ENCODE assay signal across 9 mouse cellular contexts in genomic region chr10:7182555-7183170, GRCm38 (mm10). TPM values are rescaled to one million over a fixed set of nuclear protein-coding genes. Genes with fewer than 3 reads are reported as not detected.
DNase-seq lines count a peak whose midpoint lies in the region; ATAC-seq and TF ChIP-seq lines count a peak whose summit lies in the region.
"Had no signal": no experiment of that assay in that cellular context is flagged by ENCODE, and none has a peak within 500 bp of the region (broad histone marks: within the 10 kb centered on the region; RNA-seq: fewer than 3 reads in every experiment).

No protein-coding gene starts in this region.

- no peak overlapping the region for H3K4me2 ChIP-seq in hindbrain, postnatal 0 days (ENCODE audit: low read depth, low read length)
- 0 out of 2 replicates have a peak overlapping the region, but pooled peaks have one; percentile 14 for H3K4me2 ChIP-seq in neural tube, embryonic 12.5 days (replicated peaks)

- H3K27me3 ChIP-seq in hindbrain, postnatal 0 days (ENCODE audit: insufficient read depth, low read length): no peaks in the 10 kb centered on the region
- H3K27me3 ChIP-seq in neural tube, embryonic 12.5 days (replicated peaks): no peaks in the 10 kb centered on the region

- DNase-seq in kidney, adult 11 months: peak; percentile 26
- DNase-seq in kidney, adult 18-20 months: no peak
- peak; percentile 48 to 75 for DNase-seq in cerebellum, postnatal 14 days
- no peak for DNase-seq in hindbrain, postnatal 0 days (ENCODE audit: low spot score)
- DNase-seq in gastrocnemius, postnatal 14 days: no peak
- no peak for DNase-seq in right cerebral cortex, adult 2 months (ENCODE audit: low spot score in 2 of 2)
- DNase-seq in spleen, postnatal 10 days (ENCODE audit: low spot score in 2 of 2): no peak

- H3K9ac ChIP-seq in hindbrain, postnatal 0 days (replicated peaks; ENCODE audit: low read length): no peak overlapping the region
- no peak overlapping the region for H3K9ac ChIP-seq in neural tube, embryonic 12.5 days

- no peak for TF ChIP-seq CTCF in hindbrain, postnatal 0 days (IDR thresholded peaks at IDR 0.05; ENCODE audit: low read depth)

- 46% methylated on average over 12 of the region's 12 CpGs for WGBS in hindbrain, postnatal 0 days
- WGBS in neural tube, embryonic 12.5 days: 68% methylated on average over 12 of the region's 12 CpGs

- 0 out of 2 replicates have a peak, but pooled peaks have one; percentile 21 for ATAC-seq in hindbrain, postnatal 0 days
- no peak for ATAC-seq in neural tube, embryonic 12.5 days (ENCODE audit: low FRiP score, low read depth)

- H3K4me3 ChIP-seq in hindbrain, postnatal 0 days (ENCODE audit: low read length): no peak overlapping the region
- no peak overlapping the region for H3K4me3 ChIP-seq in neural tube, embryonic 12.5 days

- no peaks in the 10 kb centered on the region for H3K9me3 ChIP-seq in hindbrain, postnatal 0 days (ENCODE audit: low read length)
- H3K9me3 ChIP-seq in neural tube, embryonic 12.5 days: no peaks in the 10 kb centered on the region

- H3K36me3 ChIP-seq in hindbrain, postnatal 0 days (ENCODE audit: insufficient read depth, low read length): no peaks in the 10 kb centered on the region
- no peaks in the 10 kb centered on the region for H3K36me3 ChIP-seq in neural tube, embryonic 12.5 days

- no peaks in the 10 kb centered on the region for H3K4me1 ChIP-seq in hindbrain, postnatal 0 days (ENCODE audit: insufficient read depth, low read length)
- peaks cover 8% of the 10 kb centered on the region; the same call in 1 of the 2 replicates for H3K4me1 ChIP-seq in neural tube, embryonic 12.5 days

- intact Hi-C loops in gastrocnemius, postnatal 14 days (cut with DNase I; ENCODE audit: low total_unique reads): no loop called here

- peak overlapping the region; percentile 59 for H3K27ac ChIP-seq in hindbrain, postnatal 0 days
- no peak overlapping the region for H3K27ac ChIP-seq in neural tube, embryonic 12.5 days

RNA-seq across cellular contexts. Expression of gene Cnksr3, which starts 29.4 kb away (rescaled TPM):
- 8.9 and 9.8 TPM in 2 replicates for total RNA-seq in hindbrain, postnatal 0 days (2014; rRNA removed)
- polyA plus RNA-seq in hindbrain, postnatal 0 days (2015; fragmentation: Nextera tagmentation; extraction: Ambion mirVana): 3.7 and 4.0 TPM in 2 replicates
- polyA plus RNA-seq in neural tube, embryonic 12.5 days (2016; fragmentation: Nextera tagmentation; extraction: Ambion mirVana): 6.7 and 7.3 TPM in 2 replicates
- total RNA-seq in gastrocnemius, postnatal 14 days (2021): 1 to 10 TPM; 4.9 to 5.3 TPM
- total RNA-seq: MEL had no signal

Comparison
In these comparisons a context has a peak if more than half of its experiments do, and no peak if none do; other contexts are left out.
1. DNase-seq: peak in kidney, adult 11 months (single experiment) and cerebellum, postnatal 14 days (2 of 2); none in kidney, adult 18-20 months (single experiment), hindbrain, postnatal 0 days (single experiment), gastrocnemius, postnatal 14 days (single experiment), right cerebral cortex, adult 2 months (0 of 2) and spleen, postnatal 10 days (0 of 2).